ENCODE assay signal across 8 mouse cellular contexts in genomic region chr10:39659411-39660268, GRCm38 (mm10). TPM values are rescaled to one million over a fixed set of nuclear protein-coding genes. Genes with fewer than 3 reads are reported as not detected.
A peak's percentile ranks its signal among the peaks of the same experiment; 100 is the strongest.
DNase-seq lines count a peak whose midpoint lies in the region; ATAC-seq and TF ChIP-seq lines count a peak whose summit lies in the region.

No protein-coding gene starts in this region.

- no peaks in the 10 kb centered on the region for H3K9me3 ChIP-seq in intestine, postnatal 0 days (ENCODE audit: control insufficient read depth)

- no peak overlapping the region for H3K4me3 ChIP-seq in intestine, postnatal 0 days (ENCODE audit: low read depth, low read length)
- H3K4me3 ChIP-seq in lung, adult 2 months (replicated peaks; ENCODE audit: extremely low read depth, low read depth, low read length), result no peak overlapping the region

- H3K36me3 ChIP-seq in intestine, postnatal 0 days (ENCODE audit: control insufficient read depth, insufficient read depth), result peaks cover 8% of the 10 kb centered on the region; the same call in 1 of the 2 replicates

- WGBS in intestine, postnatal 0 days, result 7% methylated on average over 11 of the region's 11 CpGs
- 25% methylated on average over 11 of the region's 11 CpGs for WGBS in lung, adult 2 months

- peaks cover 14% of the 10 kb centered on the region for H3K4me1 ChIP-seq in intestine, postnatal 0 days (replicated peaks; ENCODE audit: control insufficient read depth, insufficient read depth, low read length)
- H3K4me1 ChIP-seq in lung, adult 2 months (ENCODE audit: control insufficient read depth, insufficient read depth, low read length), result peaks cover 15% of the 10 kb centered on the region

- no peak overlapping the region for H3K4me2 ChIP-seq in intestine, postnatal 0 days (replicated peaks; ENCODE audit: low read depth)

- H3K27ac ChIP-seq in intestine, postnatal 0 days (ENCODE audit: low read depth, low read length), result peak overlapping the region; percentile 30; the same call in 1 of the 2 replicates

- peak; percentile 90 for ATAC-seq in frontal cortex, adult (ENCODE audit: low TSS enrichment)
- ATAC-seq in intestine, postnatal 0 days, result peak; percentile 59

- DNase-seq in frontal cortex, postnatal 14 days (ENCODE audit: low spot score in 2 of 2), result no peak
- DNase-seq in cerebellum, postnatal 36 days, result peak; percentile 49 to 59
- peak; percentile 82 for DNase-seq in gastrocnemius, postnatal 25 days
- DNase-seq in lung, adult 2 months, result peak; percentile 59
- peak; percentile 14 for DNase-seq in ovary, postnatal 10 days (ENCODE audit: low spot score)
- DNase-seq in urinary bladder, postnatal 4 days (ENCODE audit: low spot score in 2 of 2), result no peak

- TF ChIP-seq POLR2A in lung, adult 2 months (IDR thresholded peaks at IDR 0.05; ENCODE audit: borderline replicate concordance, extremely low read depth, low read depth, low read length), result no peak

- no peak for TF ChIP-seq CTCF in intestine, postnatal 0 days (IDR thresholded peaks at IDR 0.05; ENCODE audit: low read depth)
- TF ChIP-seq CTCF in lung, adult 2 months (IDR thresholded peaks at IDR 0.05; ENCODE audit: insufficient read depth, low read length), result no peak

- no peaks in the 10 kb centered on the region for H3K27me3 ChIP-seq in intestine, postnatal 0 days (replicated peaks; ENCODE audit: control insufficient read depth, insufficient read depth, low read length)

- H3K9ac ChIP-seq in intestine, postnatal 0 days (ENCODE audit: low read depth, low read length), result no peak overlapping the region

RNA-seq across cellular contexts. Expression of gene Traf3ip2, which starts 46.9 kb away (rescaled TPM):
- total RNA-seq in gastrocnemius, postnatal 25 days (2021), result 1 to 10 TPM; 4.8 to 5.7 TPM
- polyA plus RNA-seq in intestine, postnatal 0 days (2015; fragmentation: Nextera tagmentation; extraction: Ambion mirVana), result 25.3 and 27.8 TPM in 2 replicates
- polyA plus RNA-seq in lung, adult 2 months (2012; rRNA removed), result 20.0 and 23.2 TPM in 2 replicates

Comparison
In these comparisons a context has a peak if more than half of its experiments do, and no peak if none do; other contexts are left out.
1. DNase-seq: peak in cerebellum, postnatal 36 days (2 of 2), gastrocnemius, postnatal 25 days (single experiment), lung, adult 2 months (single experiment) and ovary, postnatal 10 days (single experiment); none in frontal cortex, postnatal 14 days (0 of 2) and urinary bladder, postnatal 4 days (0 of 2).